Mouse (Mus musculus): ENCODE measurements around the gene Sbno2. TPM values are rescaled to one million over a fixed set of nuclear protein-coding genes. Genes with fewer than 3 reads are reported as not detected.

Gene Sbno2
- polyA plus RNA-seq, 1 experiment from 2014 or later: 8.7 TPM

- H3K36me3 ChIP-seq (replicated peaks; ENCODE audit: insufficient read depth, low read length): peaks cover 19% of the 10 kb centered on the region
- peak overlapping the region; percentile 93 for H3K27ac ChIP-seq (ENCODE audit: low read depth)
- WGBS (ENCODE audit: insufficient replicate concordance): 74% methylated on average over 5 of the region's 5 CpGs
- H3K9me3 ChIP-seq (ENCODE audit: low read length): no peaks in the 10 kb centered on the region
- peaks cover 51% of the 10 kb centered on the region for H3K4me1 ChIP-seq (ENCODE audit: insufficient read depth)
- H3K4me2 ChIP-seq (ENCODE audit: low read depth, low read length): peak overlapping the region; percentile 58
- ATAC-seq: no peak
- DNase-seq: no peak
- no peak for TF ChIP-seq EP300 (IDR thresholded peaks at IDR 0.05; ENCODE audit: low read depth)
- TF ChIP-seq CTCF (IDR thresholded peaks at IDR 0.05; ENCODE audit: low read depth): no peak
- H3K9ac ChIP-seq (replicated peaks): peak overlapping the region; percentile 2
- no peak overlapping the region for H3K4me3 ChIP-seq (ENCODE audit: low read depth, low read length)
- no peaks in the 10 kb centered on the region for H3K27me3 ChIP-seq (ENCODE audit: insufficient read depth, low read length)
These were observed 53.0 kb downstream of the Sbno2 start for GRCm38 (mm10) chr10:80052374-80052764.

- Histone ChIP-seq H3K4me3 (ENCODE audit: low read depth, low read length) (no peak overlapping the region), H3K27me3 (ENCODE audit: insufficient read depth, low read length) (no peaks in the 10 kb centered on the region), H3K36me3 (replicated peaks; ENCODE audit: insufficient read depth, low read length) (peaks cover 13% of the 10 kb centered on the region), H3K9me3 (ENCODE audit: low read length) (no peaks in the 10 kb centered on the region), H3K4me1 (ENCODE audit: insufficient read depth) (peaks cover 51% of the 10 kb centered on the region), H3K27ac (ENCODE audit: low read depth) (peak overlapping the region; percentile 93), H3K4me2 (ENCODE audit: low read depth, low read length) (peak overlapping the region; percentile 58), H3K9ac (replicated peaks) (peak overlapping the region; percentile 8)
- no peak for TF ChIP-seq EP300 (IDR thresholded peaks at IDR 0.05; ENCODE audit: low read depth)
- no peak for TF ChIP-seq CTCF (IDR thresholded peaks at IDR 0.05; ENCODE audit: low read depth)
- DNase-seq: peak; percentile 77
- ATAC-seq: peak; percentile 25; the same call in 1 of the 2 replicates
- WGBS (ENCODE audit: insufficient replicate concordance): 29% methylated on average over 12 of the region's 14 CpGs
These were observed 53.6 kb downstream of the Sbno2 start for GRCm38 (mm10) chr10:80051618-80052373.

DNA sequence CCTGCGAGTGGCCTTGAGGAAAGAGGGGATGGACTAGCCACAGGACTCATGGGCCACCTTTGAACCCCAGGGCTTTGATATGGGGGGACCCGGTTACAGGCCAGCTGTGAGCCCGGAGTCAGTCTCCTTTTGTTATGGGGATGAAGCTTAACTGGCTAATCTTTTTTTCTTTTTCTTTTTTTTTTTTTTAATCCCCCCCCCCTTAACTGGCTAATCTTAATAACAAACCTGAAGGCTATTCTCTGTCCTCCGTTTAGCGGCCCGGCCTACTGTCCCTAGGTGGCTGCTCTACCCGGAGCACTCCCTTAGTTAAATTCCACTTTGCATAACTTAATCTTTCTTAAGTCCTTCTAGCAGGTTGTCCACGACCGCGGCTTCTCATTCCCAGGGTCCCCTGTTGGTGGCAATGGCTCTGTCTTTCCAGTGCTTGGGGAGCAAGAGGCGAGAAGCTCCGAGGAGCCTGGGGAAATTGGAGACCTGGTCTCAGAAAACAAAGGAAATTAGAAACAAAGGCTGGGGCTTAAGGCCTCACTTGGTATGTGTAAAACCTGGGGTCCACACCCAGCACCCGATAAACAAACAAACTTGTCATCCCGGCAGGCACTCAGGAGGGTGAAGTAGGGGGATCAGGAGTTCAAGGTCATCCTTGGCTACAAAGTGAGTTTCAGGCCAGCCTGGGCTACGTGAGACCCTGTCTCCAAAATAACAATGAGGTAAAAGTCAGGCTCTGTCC, 54.3 kb downstream of the Sbno2 start:
- H3K36me3 ChIP-seq (replicated peaks; ENCODE audit: insufficient read depth, low read length): peaks cover 7% of the 10 kb centered on the region
- DNase-seq: no peak
- H3K4me3 ChIP-seq (ENCODE audit: low read depth, low read length): no peak overlapping the region
- H3K9ac ChIP-seq (replicated peaks): peak overlapping the region; percentile 8
- 49% methylated on average over 15 of the region's 15 CpGs for WGBS (ENCODE audit: insufficient replicate concordance)
- H3K9me3 ChIP-seq (ENCODE audit: low read length): no peaks in the 10 kb centered on the region
- TF ChIP-seq CTCF (IDR thresholded peaks at IDR 0.05; ENCODE audit: low read depth) (no peak), EP300 (IDR thresholded peaks at IDR 0.05; ENCODE audit: low read depth) (no peak)
- no peak overlapping the region; the same call in 1 of the 2 replicates for H3K4me2 ChIP-seq (ENCODE audit: low read depth, low read length)
- peak overlapping the region; percentile 93 for H3K27ac ChIP-seq (ENCODE audit: low read depth)
- no peak for ATAC-seq
- H3K4me1 ChIP-seq (ENCODE audit: insufficient read depth): peaks cover 48% of the 10 kb centered on the region
- H3K27me3 ChIP-seq (ENCODE audit: insufficient read depth, low read length): no peaks in the 10 kb centered on the region

DNA sequence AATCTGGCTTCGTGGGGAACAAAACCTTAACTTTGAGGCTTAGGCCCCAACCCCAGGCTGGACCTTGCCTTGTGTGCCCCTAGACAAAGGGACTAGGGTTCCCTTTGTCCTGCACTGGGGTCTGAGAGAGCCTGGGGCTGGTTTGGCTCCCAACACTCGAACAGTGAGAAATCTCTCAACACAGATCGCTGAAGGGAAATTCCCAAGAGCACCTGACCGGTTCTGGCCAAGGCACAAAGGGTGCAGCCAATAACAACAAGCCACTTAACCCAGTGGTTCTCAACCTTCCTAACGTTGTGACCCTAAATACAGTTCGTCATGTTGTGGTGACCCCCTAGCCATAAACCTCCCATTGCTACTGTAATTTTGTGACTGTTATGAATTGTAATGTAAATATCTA, 55.1 kb downstream of the Sbno2 start:
- Histone ChIP-seq H3K27me3 (ENCODE audit: insufficient read depth, low read length) (no peaks in the 10 kb centered on the region), H3K9me3 (ENCODE audit: low read length) (no peaks in the 10 kb centered on the region), H3K36me3 (replicated peaks; ENCODE audit: insufficient read depth, low read length) (no peaks in the 10 kb centered on the region), H3K4me1 (ENCODE audit: insufficient read depth) (peaks cover 41% of the 10 kb centered on the region), H3K27ac (ENCODE audit: low read depth) (peak overlapping the region; percentile 93), H3K4me2 (ENCODE audit: low read depth, low read length) (no peak overlapping the region), H3K9ac (replicated peaks) (no peak overlapping the region; the same call in 1 of the 2 replicates), H3K4me3 (ENCODE audit: low read depth, low read length) (no peak overlapping the region)
- ATAC-seq: no peak
- no peak for TF ChIP-seq CTCF (IDR thresholded peaks at IDR 0.05; ENCODE audit: low read depth)
- TF ChIP-seq EP300 (IDR thresholded peaks at IDR 0.05; ENCODE audit: low read depth): no peak
- WGBS (ENCODE audit: insufficient replicate concordance): 56% methylated on average over 6 of the region's 6 CpGs
- no peak for DNase-seq

DNA sequence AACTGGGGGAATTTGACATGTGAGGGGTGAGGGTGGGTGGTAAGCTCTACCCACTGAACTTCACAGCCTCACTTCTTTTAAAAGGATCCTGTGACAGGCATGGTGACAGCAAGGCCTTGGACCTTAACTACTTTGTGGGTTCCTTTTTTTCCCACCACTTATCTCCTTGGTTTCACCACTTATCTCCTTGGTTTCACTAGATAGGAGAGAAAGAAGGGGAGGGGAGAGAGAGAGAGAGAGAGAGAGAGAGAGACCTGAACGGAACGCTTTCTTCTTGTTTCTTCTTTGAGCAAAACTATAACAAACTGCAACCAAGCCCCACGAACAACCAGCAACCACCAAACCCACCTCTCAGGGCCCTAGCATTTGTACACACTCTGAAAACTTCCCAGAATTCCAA, 56.5 kb downstream of the Sbno2 start:
- Histone ChIP-seq H3K4me2 (ENCODE audit: low read depth, low read length) (no peak overlapping the region), H3K36me3 (replicated peaks; ENCODE audit: insufficient read depth, low read length) (no peaks in the 10 kb centered on the region), H3K4me3 (ENCODE audit: low read depth, low read length) (no peak overlapping the region), H3K4me1 (ENCODE audit: insufficient read depth) (peaks cover 37% of the 10 kb centered on the region), H3K9me3 (ENCODE audit: low read length) (no peaks in the 10 kb centered on the region), H3K27ac (ENCODE audit: low read depth) (no peak overlapping the region), H3K9ac (replicated peaks) (no peak overlapping the region), H3K27me3 (ENCODE audit: insufficient read depth, low read length) (no peaks in the 10 kb centered on the region)
- TF ChIP-seq EP300 (IDR thresholded peaks at IDR 0.05; ENCODE audit: low read depth) (no peak), CTCF (IDR thresholded peaks at IDR 0.05; ENCODE audit: low read depth) (no peak)
- DNase-seq: no peak
- 34% methylated on average over 3 of the region's 3 CpGs for WGBS (ENCODE audit: insufficient replicate concordance)
- ATAC-seq: no peak

DNA sequence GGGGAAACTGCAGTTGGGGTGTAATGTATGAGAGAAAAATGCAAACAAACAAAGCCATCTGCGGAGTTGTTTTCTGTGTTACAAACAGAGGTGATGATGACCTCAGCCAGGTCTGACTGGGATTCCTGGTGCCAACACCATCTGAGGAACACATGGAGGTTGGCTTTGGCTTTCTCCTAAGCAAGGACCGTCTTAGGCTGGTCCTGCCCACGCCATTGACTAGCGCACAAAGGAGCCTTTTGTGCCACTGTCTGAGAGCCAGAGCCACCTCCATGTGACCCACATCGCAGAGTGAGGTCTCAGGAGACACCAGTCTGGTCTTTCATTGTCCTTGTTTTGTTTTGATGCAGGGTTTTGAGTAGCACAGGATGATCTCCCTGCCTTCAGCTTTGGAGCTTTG, 57.0 kb downstream of the Sbno2 start:
- H3K27ac ChIP-seq (ENCODE audit: low read depth): no peak overlapping the region
- H3K4me2 ChIP-seq (ENCODE audit: low read depth, low read length): no peak overlapping the region
- H3K36me3 ChIP-seq (replicated peaks; ENCODE audit: insufficient read depth, low read length): no peaks in the 10 kb centered on the region
- DNase-seq: no peak
- TF ChIP-seq EP300 (IDR thresholded peaks at IDR 0.05; ENCODE audit: low read depth): no peak
- TF ChIP-seq CTCF (IDR thresholded peaks at IDR 0.05; ENCODE audit: low read depth): no peak
- H3K9me3 ChIP-seq (ENCODE audit: low read length): no peaks in the 10 kb centered on the region
- no peak overlapping the region for H3K9ac ChIP-seq (replicated peaks)
- no peak for ATAC-seq
- H3K4me1 ChIP-seq (ENCODE audit: insufficient read depth): peaks cover 37% of the 10 kb centered on the region
- WGBS (ENCODE audit: insufficient replicate concordance): 71% methylated on average over 5 of the region's 5 CpGs
- H3K4me3 ChIP-seq (ENCODE audit: low read depth, low read length): no peak overlapping the region
- H3K27me3 ChIP-seq (ENCODE audit: insufficient read depth, low read length): no peaks in the 10 kb centered on the region
